22 mouse cellular contexts compared by ENCODE assay signal in the genomic region with DNA sequence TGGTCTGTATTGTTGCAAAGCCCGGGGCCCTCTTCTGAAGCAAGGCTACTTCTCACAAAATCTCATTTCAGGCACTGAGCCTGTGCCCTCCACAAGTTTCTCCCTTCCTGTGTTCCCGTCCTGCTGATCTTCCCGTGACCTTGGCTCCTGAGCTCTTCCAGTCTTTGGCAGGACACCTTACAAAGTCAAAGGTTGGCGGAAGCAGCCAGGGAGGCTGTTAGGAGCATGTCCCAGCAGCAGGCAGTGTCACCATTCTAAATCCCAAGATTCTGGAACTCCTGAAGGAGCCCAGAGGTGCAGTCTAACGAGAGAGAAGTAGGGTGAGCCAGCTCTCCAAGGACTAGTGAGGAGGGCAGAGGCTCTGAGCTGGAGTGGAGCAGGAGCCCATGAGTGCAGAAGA. TPM values are rescaled to one million over a fixed set of nuclear protein-coding genes. Genes with fewer than 3 reads are reported as not detected.
DNase-seq lines count a peak whose midpoint lies in the region; ATAC-seq lines count a peak whose summit lies in the region.
"Had no signal": no experiment of that assay in that cellular context is flagged by ENCODE, and none has a peak within 500 bp of the region (broad histone marks: within the 10 kb centered on the region; RNA-seq: fewer than 3 reads in every experiment).

No protein-coding gene starts in this region.

- 68% methylated on average over 5 of the region's 5 CpGs for WGBS in heart, embryonic 12.5 days
- 73% methylated on average over 5 of the region's 5 CpGs for WGBS in heart, embryonic 10.5 days
- WGBS in midbrain, embryonic 13.5 days, result 84% methylated on average over 5 of the region's 5 CpGs
- 92% methylated on average over 5 of the region's 5 CpGs for WGBS in midbrain, embryonic 14.5 days

- ATAC-seq in heart, embryonic 12.5 days (ENCODE audit: insufficient number of reproducible peaks, low FRiP score), result no peak
- ATAC-seq in midbrain, embryonic 13.5 days, result no peak
- ATAC-seq in midbrain, embryonic 14.5 days (ENCODE audit: low FRiP score, low TSS enrichment), result no peak
- ATAC-seq: forebrain, embryonic 13.5 days had no signal

- DNase-seq in adrenal gland, adult 2 months, result peak; percentile 37
- no peak for DNase-seq in adrenal gland, postnatal 25 days
- DNase-seq in heart, embryonic 10.5 days (ENCODE audit: low spot score), result no peak
- peak; percentile 31 to 35 for DNase-seq in kidney, adult 8-10 months
- no peak for DNase-seq in kidney, postnatal 10 days
- DNase-seq in midbrain, embryonic 14.5 days, result no peak
- DNase-seq: cerebellum, adult 11-12 months; cerebellum, postnatal 14 days; gastrocnemius, adult 2 months; lung, postnatal 36 days; thymus, adult 18-20 months; thymus, postnatal 36 days had no signal

- peaks cover 61% of the 10 kb centered on the region for H3K27me3 ChIP-seq in heart, embryonic 12.5 days (replicated peaks)
- H3K27me3 ChIP-seq in heart, embryonic 10.5 days (ENCODE audit: insufficient read depth, poor library complexity, severe bottlenecking), result peaks cover 65% of the 10 kb centered on the region
- peaks cover 14% of the 10 kb centered on the region for H3K27me3 ChIP-seq in midbrain, embryonic 13.5 days
- peaks cover 11% of the 10 kb centered on the region; the same call in 1 of the 2 replicates for H3K27me3 ChIP-seq in midbrain, embryonic 14.5 days (ENCODE audit: control insufficient read depth, insufficient read depth, low read length)

- no peak overlapping the region for H3K4me3 ChIP-seq in heart, embryonic 12.5 days
- no peak overlapping the region for H3K4me3 ChIP-seq in heart, embryonic 10.5 days
- H3K4me3 ChIP-seq in midbrain, embryonic 13.5 days (replicated peaks), result no peak overlapping the region
- no peak overlapping the region for H3K4me3 ChIP-seq in midbrain, embryonic 14.5 days (replicated peaks; ENCODE audit: low read depth, low read length)
- H3K4me3 ChIP-seq: embryonic facial prominence, embryonic 13.5 days; erythroblast, embryonic 14.5 days; forebrain, embryonic 13.5 days; gastrocnemius, adult 2 months; heart, embryonic 13.5 days; left cerebral cortex, adult 2 months; liver, embryonic 15.5 days; lung, embryonic 15.5 days had no signal

- H3K4me2 ChIP-seq in heart, embryonic 12.5 days, result no peak overlapping the region
- no peak overlapping the region for H3K4me2 ChIP-seq in midbrain, embryonic 13.5 days (replicated peaks)
- no peak overlapping the region for H3K4me2 ChIP-seq in midbrain, embryonic 14.5 days (ENCODE audit: low read length)
- H3K4me2 ChIP-seq: embryonic facial prominence, embryonic 13.5 days; forebrain, embryonic 13.5 days; heart, embryonic 13.5 days; hindbrain, embryonic 14.5 days; liver, embryonic 15.5 days; lung, embryonic 15.5 days had no signal

- H3K9me3 ChIP-seq in heart, embryonic 12.5 days (replicated peaks), result no peaks in the 10 kb centered on the region
- no peaks in the 10 kb centered on the region for H3K9me3 ChIP-seq in heart, embryonic 10.5 days
- no peaks in the 10 kb centered on the region for H3K9me3 ChIP-seq in midbrain, embryonic 13.5 days
- H3K9me3 ChIP-seq in midbrain, embryonic 14.5 days (ENCODE audit: control insufficient read depth, low read length), result no peaks in the 10 kb centered on the region
- H3K9me3 ChIP-seq: embryonic facial prominence, embryonic 13.5 days; forebrain, embryonic 13.5 days; heart, embryonic 13.5 days; liver, embryonic 15.5 days; lung, embryonic 15.5 days had no signal

- H3K36me3 ChIP-seq in heart, embryonic 12.5 days, result no peaks in the 10 kb centered on the region
- H3K36me3 ChIP-seq in heart, embryonic 10.5 days, result no peaks in the 10 kb centered on the region
- H3K36me3 ChIP-seq in midbrain, embryonic 13.5 days, result peaks cover 86% of the 10 kb centered on the region
- H3K36me3 ChIP-seq in midbrain, embryonic 14.5 days (ENCODE audit: control insufficient read depth, insufficient read depth, low read length), result peaks cover 80% of the 10 kb centered on the region
- H3K36me3 ChIP-seq: heart, embryonic 13.5 days; liver, embryonic 15.5 days; lung, embryonic 15.5 days had no signal

- H3K9ac ChIP-seq in heart, embryonic 12.5 days, result 0 out of 2 replicates have a peak overlapping the region, but pooled peaks have one; percentile 28
- 0 out of 2 replicates have a peak overlapping the region, but pooled peaks have one; percentile 3 for H3K9ac ChIP-seq in midbrain, embryonic 13.5 days (replicated peaks)
- H3K9ac ChIP-seq in midbrain, embryonic 14.5 days (replicated peaks; ENCODE audit: low read length), result no peak overlapping the region
- H3K9ac ChIP-seq: embryonic facial prominence, embryonic 13.5 days; forebrain, embryonic 13.5 days; heart, embryonic 13.5 days; hindbrain, embryonic 14.5 days; liver, embryonic 15.5 days; lung, embryonic 15.5 days had no signal

- no peak overlapping the region for H3K27ac ChIP-seq in heart, embryonic 12.5 days (ENCODE audit: poor library complexity, severe bottlenecking)
- H3K27ac ChIP-seq in heart, embryonic 10.5 days, result no peak overlapping the region
- no peak overlapping the region for H3K27ac ChIP-seq in midbrain, embryonic 13.5 days
- H3K27ac ChIP-seq in midbrain, embryonic 14.5 days (replicated peaks; ENCODE audit: low read depth, low read length), result no peak overlapping the region
- H3K27ac ChIP-seq: embryonic facial prominence, embryonic 13.5 days; forebrain, embryonic 13.5 days; gastrocnemius, adult 2 months; heart, embryonic 13.5 days; hindbrain, embryonic 14.5 days; left cerebral cortex, adult 2 months; liver, embryonic 15.5 days; lung, embryonic 15.5 days had no signal

- peaks cover 10% of the 10 kb centered on the region; the same call in 1 of the 2 replicates for H3K4me1 ChIP-seq in heart, embryonic 12.5 days (replicated peaks)
- H3K4me1 ChIP-seq in heart, embryonic 10.5 days, result peaks cover 17% of the 10 kb centered on the region; the same call in 1 of the 2 replicates
- peaks cover 25% of the 10 kb centered on the region for H3K4me1 ChIP-seq in midbrain, embryonic 13.5 days (replicated peaks)
- no peaks in the 10 kb centered on the region for H3K4me1 ChIP-seq in midbrain, embryonic 14.5 days (ENCODE audit: control insufficient read depth, insufficient read depth, low read length)
- H3K4me1 ChIP-seq: liver, embryonic 15.5 days had no signal

RNA-seq across cellular contexts. Expression of a gene that starts 31.0 kb away (rescaled TPM):
- total RNA-seq in adrenal gland, adult 2 months (2021), result 10 to 100 TPM; 70.2 to 77.2 TPM
- 15.2 and 17.8 TPM in 2 replicates for polyA plus RNA-seq in adrenal gland, adult 2 months (2012; rRNA removed)
- total RNA-seq in adrenal gland, postnatal 25 days (2021), result 71.6 and 79.4 TPM in 2 replicates
- polyA plus RNA-seq in heart, embryonic 12.5 days (2016; fragmentation: Nextera tagmentation; extraction: Ambion mirVana), result 106 and 114 TPM in 2 replicates
- 117 and 160 TPM in 2 replicates for polyA plus RNA-seq in heart, embryonic 10.5 days (2016; fragmentation: Nextera tagmentation; extraction: Ambion mirVana)
- polyA plus RNA-seq in midbrain, embryonic 13.5 days (2015; fragmentation: Nextera tagmentation; extraction: Ambion mirVana), result 167 and 169 TPM in 2 replicates
- 130 and 136 TPM in 2 replicates for polyA plus RNA-seq in midbrain, embryonic 14.5 days (2014; fragmentation: Nextera tagmentation; extraction: Ambion mirVana)

RNA-seq across cellular contexts. Expression of a gene that starts 41.1 kb away (rescaled TPM):
- total RNA-seq in adrenal gland, adult 2 months (2021), result 10 to 100 TPM; 74.1 to 77.3 TPM
- 12.9 and 16.2 TPM in 2 replicates for polyA plus RNA-seq in adrenal gland, adult 2 months (2012; rRNA removed)
- total RNA-seq in adrenal gland, postnatal 25 days (2021), result 53.2 and 79.0 TPM in 2 replicates
- 104 and 105 TPM in 2 replicates for polyA plus RNA-seq in heart, embryonic 12.5 days (2016; fragmentation: Nextera tagmentation; extraction: Ambion mirVana)
- 94.4 and 102 TPM in 2 replicates for polyA plus RNA-seq in heart, embryonic 10.5 days (2016; fragmentation: Nextera tagmentation; extraction: Ambion mirVana)
- polyA plus RNA-seq in midbrain, embryonic 13.5 days (2015; fragmentation: Nextera tagmentation; extraction: Ambion mirVana), result 106 and 108 TPM in 2 replicates
- 96.6 and 103 TPM in 2 replicates for polyA plus RNA-seq in midbrain, embryonic 14.5 days (2014; fragmentation: Nextera tagmentation; extraction: Ambion mirVana)

RNA-seq across cellular contexts. Expression of a gene that starts 46.5 kb away (rescaled TPM):
- total RNA-seq in adrenal gland, adult 2 months (2021), result 1 to 10 TPM; 9.5 to 9.8 TPM
- 14.0 and 15.9 TPM in 2 replicates for polyA plus RNA-seq in adrenal gland, adult 2 months (2012; rRNA removed)
- 10.0 and 12.3 TPM in 2 replicates for total RNA-seq in adrenal gland, postnatal 25 days (2021)
- polyA plus RNA-seq in heart, embryonic 12.5 days (2016; fragmentation: Nextera tagmentation; extraction: Ambion mirVana), result 1.9 and 2.4 TPM in 2 replicates
- polyA plus RNA-seq in heart, embryonic 10.5 days (2016; fragmentation: Nextera tagmentation; extraction: Ambion mirVana), result 1.8 and 2.6 TPM in 2 replicates
- 39.2 and 50.0 TPM in 2 replicates for polyA plus RNA-seq in midbrain, embryonic 13.5 days (2015; fragmentation: Nextera tagmentation; extraction: Ambion mirVana)
- polyA plus RNA-seq in midbrain, embryonic 14.5 days (2014; fragmentation: Nextera tagmentation; extraction: Ambion mirVana), result 54.3 and 58.1 TPM in 2 replicates

Comparison
In these comparisons a context has a peak if more than half of its experiments do, and no peak if none do; other contexts are left out.
1. DNase-seq: peak in adrenal gland, adult 2 months (single experiment) and kidney, adult 8-10 months (2 of 2); none in adrenal gland, postnatal 25 days (single experiment), heart, embryonic 10.5 days (single experiment), kidney, postnatal 10 days (single experiment) and midbrain, embryonic 14.5 days (single experiment).